Mouse (Mus musculus) midbrain, postnatal 0 days (tissue): Measurements from ENCODE around the gene Trp53tg5. TPM values are rescaled to one million over a fixed set of nuclear protein-coding genes. Genes with fewer than 3 reads are reported as not detected.

Experiments used
- ATAC-seq: fragments of 200-750 bp; cut with Nextera tagmentation; 2 replicates; pipeline ENCODE4 v1.8.0; 2017; ENCODE audit warnings: moderate number of reproducible peaks, mild to moderate bottlenecking, moderate TSS enrichment, moderate library complexity; ENCODE audit not compliant: low FRiP score
- DNase-seq: peaks from one replicate; pipeline ENCODE4 v3.0.0-alpha.2; 2015; ENCODE audit warnings: low spot score
- H3K27ac ChIP-seq: fragments of 300-500 bp; sonication (generic); 2 replicates; pipeline ENCODE4 v1.5.1; 2014; ENCODE audit warnings: low read depth, mild to moderate bottlenecking, low read length, mixed read lengths
- H3K27me3 ChIP-seq: fragments of 300-500 bp; sonication (generic); 2 replicates; pipeline ENCODE4 v1.6.1; 2014; ENCODE audit warnings: low read length, control low read depth, mixed read lengths; ENCODE audit not compliant: insufficient read depth
- H3K36me3 ChIP-seq: fragments of 300-500 bp; sonication (generic); 2 replicates; pipeline ENCODE4 v1.6.1; 2014; ENCODE audit warnings: low read length, control low read depth, mixed read lengths; ENCODE audit not compliant: insufficient read depth
- H3K4me1 ChIP-seq: fragments of 300-500 bp; sonication (generic); 2 replicates; pipeline ENCODE4 v1.6.1; 2014; ENCODE audit warnings: mild to moderate bottlenecking, control low read depth, antibody characterized with exemption, low read length, mixed read lengths; ENCODE audit not compliant: insufficient read depth
- H3K4me2 ChIP-seq: fragments of 300-500 bp; sonication (generic); 2 replicates; pipeline ENCODE4 v1.6.1; 2014; ENCODE audit warnings: low read depth, mild to moderate bottlenecking, low read length, mixed read lengths; ENCODE audit not compliant: poor library complexity, severe bottlenecking
- H3K4me3 ChIP-seq: fragments of 300-500 bp; sonication (generic); 2 replicates; pipeline ENCODE4 v1.5.1; 2014; ENCODE audit warnings: low read depth, mild to moderate bottlenecking, low read length, moderate library complexity
- H3K9ac ChIP-seq: fragments of 300-500 bp; sonication (generic); replicated peaks from 2 replicates; pipeline ENCODE4 v1.6.1; 2014; ENCODE audit warnings: mild to moderate bottlenecking, low read length, moderate library complexity, mixed read lengths; ENCODE audit not compliant: poor library complexity, severe bottlenecking
- H3K9me3 ChIP-seq: fragments of 300-500 bp; sonication (generic); 2 replicates; pipeline ENCODE4 v1.6.1; 2016; ENCODE audit warnings: low read length, control low read depth
- CTCF ChIP-seq: IDR thresholded peaks from 2 replicates; pipeline ENCODE4 v1.5.1; 2016; ENCODE audit warnings: antibody characterized with exemption, mild to moderate bottlenecking
- WGBS: fragments of 180-500 bp; shearing (Covaris S2); extraction: QIAGEN DNeasy Blood & Tissue Kit; methylation state at CpG from one replicate; pipeline ENCODE4 v1.1.7; 2014; 5-methylcytosine and 5-hydroxymethylcytosine counted together
- polyA plus RNA-seq: library from polyadenylated mRNA; unstranded; fragments of >200 nt; fragmentation: Nextera tagmentation; extraction: Ambion mirVana; gene quantifications from 2 replicates; pipeline ENCODE4 v1.2.1, GENCODE M21; 2015
- total RNA-seq: library from RNA; depleted of rRNA; stranded (reverse); fragments of >200 nt; gene quantifications from 2 replicates; pipeline ENCODE4 v1.2.3, GENCODE M21; 2014

Gene Trp53tg5
- total and polyA plus RNA-seq, 2 experiments from 2014 or later = not detected

- no peaks in the 10 kb centered on the region for H3K27me3 ChIP-seq
- TF ChIP-seq CTCF = no peak
- H3K27ac ChIP-seq = no peak overlapping the region
Measured at GRCm38 (mm10) chr2:164449341-164450042, 24.0 kb downstream of the Trp53tg5 start.

DNA sequence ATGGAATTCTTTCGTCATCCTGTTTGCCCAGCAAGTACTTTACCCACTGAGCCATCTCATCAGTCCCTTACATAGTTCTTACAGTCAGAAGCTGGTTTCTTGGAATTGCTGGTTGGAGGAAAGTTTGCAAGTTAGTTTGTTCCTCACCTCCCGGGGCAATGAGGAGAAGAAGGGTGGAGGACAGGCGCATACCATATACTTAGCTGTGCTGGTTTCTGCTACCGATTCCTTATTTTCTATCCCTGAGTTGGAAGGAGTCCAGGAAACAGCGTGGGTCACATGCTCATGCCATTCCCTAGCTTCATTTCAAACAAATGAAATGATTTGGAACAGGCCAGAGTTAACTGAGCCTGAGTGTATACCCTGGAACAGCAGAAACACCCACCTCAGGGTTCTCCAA, 24.6 kb downstream of the Trp53tg5 start:
- ATAC-seq (no peak), DNase-seq (no peak)
- Histone ChIP-seq H3K4me1 (no peaks in the 10 kb centered on the region), H3K9me3 (0 out of 2 replicates have a peak, but pooled peaks cover 4% of the 10 kb centered on the region), H3K4me2 (no peak overlapping the region), H3K36me3 (no peaks in the 10 kb centered on the region), H3K4me3 (no peak overlapping the region), H3K27ac (no peak overlapping the region), H3K9ac (no peak overlapping the region), H3K27me3 (no peaks in the 10 kb centered on the region)
- TF ChIP-seq CTCF = no peak
- WGBS = 77% methylated on average over 5 of the region's 5 CpGs

More at GRCm38 (mm10) chr2:164449341-164450042, 24.0 kb downstream of the Trp53tg5 start:
- WGBS = 89% methylated on average over 14 of the region's 14 CpGs
- Histone ChIP-seq H3K4me2 (no peak overlapping the region), H3K4me3 (no peak overlapping the region), H3K9ac (no peak overlapping the region), H3K9me3 (0 out of 2 replicates have a peak, but pooled peaks cover 4% of the 10 kb centered on the region), H3K36me3 (no peaks in the 10 kb centered on the region), H3K4me1 (no peaks in the 10 kb centered on the region)
- DNase-seq (no peak), ATAC-seq (no peak)

- 0 out of 2 replicates have a peak, but pooled peaks cover 4% of the 10 kb centered on the region for H3K9me3 ChIP-seq
- H3K36me3 ChIP-seq = no peaks in the 10 kb centered on the region
- H3K9ac ChIP-seq = no peak overlapping the region
- ATAC-seq (no peak), DNase-seq (no peak)
- no peak overlapping the region for H3K4me3 ChIP-seq
- H3K4me2 ChIP-seq = no peak overlapping the region
- WGBS = 94% methylated on average over 1 of the region's 1 CpGs
- no peaks in the 10 kb centered on the region for H3K4me1 ChIP-seq
- H3K27me3 ChIP-seq = no peaks in the 10 kb centered on the region
- TF ChIP-seq CTCF = no peak
- H3K27ac ChIP-seq = no peak overlapping the region
Measured at GRCm38 (mm10) chr2:164448140-164448539, 25.4 kb downstream of the Trp53tg5 start.

GRCm38 (mm10) chr2:164446086-164446469, 27.4 kb downstream of the Trp53tg5 start:
- H3K36me3 ChIP-seq = no peaks in the 10 kb centered on the region
- DNase-seq (no peak), ATAC-seq (no peak)
- H3K9me3 ChIP-seq = 0 out of 2 replicates have a peak, but pooled peaks cover 4% of the 10 kb centered on the region
- H3K4me2 ChIP-seq = no peak overlapping the region
- peaks cover 12% of the 10 kb centered on the region; the same call in 1 of the 2 replicates for H3K27me3 ChIP-seq
- TF ChIP-seq CTCF = no peak
- no peak overlapping the region for H3K9ac ChIP-seq
- H3K4me1 ChIP-seq = peaks cover 6% of the 10 kb centered on the region; the same call in 1 of the 2 replicates
- H3K27ac ChIP-seq = no peak overlapping the region
- H3K4me3 ChIP-seq = no peak overlapping the region
- WGBS = 84% methylated on average over 3 of the region's 3 CpGs

GRCm38 (mm10) chr2:164445399-164446085, 28.0 kb downstream of the Trp53tg5 start:
- H3K9ac ChIP-seq = no peak overlapping the region
- no peak overlapping the region for H3K4me3 ChIP-seq
- no peak overlapping the region for H3K4me2 ChIP-seq
- peaks cover 12% of the 10 kb centered on the region; the same call in 1 of the 2 replicates for H3K27me3 ChIP-seq
- H3K9me3 ChIP-seq = 0 out of 2 replicates have a peak, but pooled peaks cover 4% of the 10 kb centered on the region
- no peak overlapping the region for H3K27ac ChIP-seq
- ATAC-seq = no peak
- no peaks in the 10 kb centered on the region for H3K36me3 ChIP-seq
- 81% methylated on average over 3 of the region's 3 CpGs for WGBS
- DNase-seq = no peak
- H3K4me1 ChIP-seq = peaks cover 6% of the 10 kb centered on the region; the same call in 1 of the 2 replicates
- no peak for TF ChIP-seq CTCF

DNA sequence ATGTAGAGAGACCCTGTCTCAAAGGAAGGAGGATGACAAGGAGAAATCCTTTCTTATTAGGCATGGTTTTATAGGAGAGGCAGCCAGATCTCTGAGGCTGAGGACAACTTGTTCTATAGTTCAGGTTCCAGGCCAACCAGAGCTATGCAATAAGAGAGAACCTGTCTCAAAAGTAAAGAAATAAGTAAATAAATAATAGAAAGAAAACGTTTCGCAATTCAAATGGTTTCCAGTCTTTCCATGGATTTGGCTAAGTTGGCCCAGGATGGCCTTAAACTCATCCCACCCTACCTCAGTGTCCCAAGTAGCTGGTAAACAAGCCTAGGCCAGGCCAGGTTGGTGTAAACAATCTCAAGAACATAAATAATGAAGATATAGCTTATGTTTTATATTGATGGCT, 28.8 kb downstream of the Trp53tg5 start:
- no peak overlapping the region for H3K27ac ChIP-seq
- H3K9me3 ChIP-seq = no peaks in the 10 kb centered on the region
- TF ChIP-seq CTCF = no peak
- H3K4me1 ChIP-seq = peaks cover 6% of the 10 kb centered on the region; the same call in 1 of the 2 replicates
- ATAC-seq (no peak), DNase-seq (no peak)
- H3K4me2 ChIP-seq = no peak overlapping the region
- no peak overlapping the region for H3K9ac ChIP-seq
- 88% methylated on average over 2 of the region's 2 CpGs for WGBS
- peaks cover 14% of the 10 kb centered on the region; the same call in 1 of the 2 replicates for H3K27me3 ChIP-seq
- H3K4me3 ChIP-seq = no peak overlapping the region
- no peaks in the 10 kb centered on the region for H3K36me3 ChIP-seq
